Mouse (Mus musculus): ENCODE measurements around the gene Sestd1. TPM values are rescaled to one million over a fixed set of nuclear protein-coding genes. Genes with fewer than 3 reads are reported as not detected.

The Sestd1 gene
- 30.8 and 33.6 TPM in 2 replicates for polyA plus RNA-seq (2015; fragmentation: Nextera tagmentation; extraction: Ambion mirVana)

DNA sequence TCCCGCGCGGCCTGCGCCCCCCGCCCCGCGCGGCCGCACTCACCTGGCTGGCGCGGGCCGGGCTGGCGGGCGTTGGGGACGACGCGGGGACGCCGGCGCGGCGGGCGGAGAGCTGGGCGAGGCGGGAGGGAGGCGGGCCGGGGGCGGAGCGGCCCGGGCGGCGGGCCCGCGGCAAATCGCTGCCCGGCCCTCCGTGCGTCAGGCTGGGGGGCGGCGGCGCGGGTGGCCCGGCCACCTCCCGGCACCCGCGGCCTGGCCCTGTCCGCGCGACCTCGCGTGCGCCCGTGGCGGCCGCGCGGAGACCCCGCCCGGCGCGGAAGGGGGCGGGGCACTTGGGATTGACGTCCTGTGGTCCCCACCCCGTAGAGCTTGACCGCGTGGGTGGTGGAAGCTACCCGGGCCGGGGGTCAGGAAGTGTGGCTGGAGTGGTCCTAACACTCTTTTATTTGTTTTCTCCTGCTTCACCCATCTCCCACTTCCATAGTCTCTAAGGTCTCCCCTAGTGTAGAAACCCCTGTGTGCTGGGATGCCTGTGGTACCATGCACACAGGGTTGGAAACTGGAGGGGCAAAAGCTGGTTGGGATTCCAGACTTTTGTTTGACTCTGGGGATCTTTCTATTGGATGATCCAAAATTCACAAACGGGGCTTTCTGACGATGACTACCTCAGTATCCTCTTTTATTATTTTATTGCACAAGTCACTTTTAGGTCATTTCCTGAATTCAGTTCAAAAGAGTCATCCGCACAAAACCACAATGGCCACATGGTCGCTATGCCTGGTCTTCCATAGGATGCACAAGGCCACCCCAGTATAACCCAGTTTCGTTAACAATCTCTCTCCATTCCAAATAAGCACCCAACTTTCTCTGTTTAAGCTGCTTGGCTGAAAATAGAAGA, at the start of gene Sestd1:
Gene Sestd1 (minus strand): TSS at position 81 of the 898 bp plus-strand sequence.
- Histone ChIP-seq H3K36me3 (no peaks in the 10 kb centered on the region), H3K9ac (peak within 1 kb of the TSS; percentile 99), H3K4me2 (peak within 1 kb of the TSS; percentile 71), H3K27me3 (no peaks in the 10 kb centered on the region), H3K27ac (replicated peaks) (peak within 1 kb of the TSS; percentile 92), H3K4me3 (peak within 1 kb of the TSS; percentile 94), H3K4me1 (replicated peaks) (peaks cover 23% of the 10 kb centered on the region), H3K9me3 (no peaks in the 10 kb centered on the region)
- WGBS = 6% methylated on average over 38 of the region's 73 CpGs
- peak; percentile 87 for ATAC-seq (ENCODE audit: low read depth)

DNA sequence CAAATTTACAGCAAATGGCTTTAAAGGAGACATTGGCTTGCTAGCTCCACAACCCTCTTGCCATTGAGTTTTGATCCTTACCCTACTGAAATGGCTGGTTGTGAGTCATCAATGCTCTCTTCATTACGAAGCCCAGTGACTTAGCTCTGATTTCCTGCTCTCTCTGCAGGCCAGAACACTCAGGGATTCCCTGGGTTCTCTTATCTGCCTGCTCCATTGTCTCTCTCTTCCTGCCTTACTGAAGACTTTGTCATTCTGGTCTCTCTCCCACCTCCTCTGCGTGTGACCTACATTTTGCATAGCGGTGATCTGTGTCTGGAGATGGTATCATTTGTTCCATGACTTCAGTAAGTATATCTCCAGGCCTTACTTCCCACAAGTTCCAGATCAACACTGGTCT, 46.9 kb upstream of the Sestd1 start:
- no peak overlapping the region for H3K4me3 ChIP-seq
- no peak overlapping the region for H3K27ac ChIP-seq (replicated peaks)
- H3K4me1 ChIP-seq (replicated peaks) = 0 out of 2 replicates have a peak, but pooled peaks cover 10% of the 10 kb centered on the region
- ATAC-seq (ENCODE audit: low read depth) = no peak
- no peak overlapping the region for H3K4me2 ChIP-seq
- no peaks in the 10 kb centered on the region for H3K36me3 ChIP-seq
- no peaks in the 10 kb centered on the region for H3K27me3 ChIP-seq
- H3K9me3 ChIP-seq = no peaks in the 10 kb centered on the region
- WGBS = 86% methylated on average over 3 of the region's 3 CpGs
- no peak overlapping the region for H3K9ac ChIP-seq

DNA sequence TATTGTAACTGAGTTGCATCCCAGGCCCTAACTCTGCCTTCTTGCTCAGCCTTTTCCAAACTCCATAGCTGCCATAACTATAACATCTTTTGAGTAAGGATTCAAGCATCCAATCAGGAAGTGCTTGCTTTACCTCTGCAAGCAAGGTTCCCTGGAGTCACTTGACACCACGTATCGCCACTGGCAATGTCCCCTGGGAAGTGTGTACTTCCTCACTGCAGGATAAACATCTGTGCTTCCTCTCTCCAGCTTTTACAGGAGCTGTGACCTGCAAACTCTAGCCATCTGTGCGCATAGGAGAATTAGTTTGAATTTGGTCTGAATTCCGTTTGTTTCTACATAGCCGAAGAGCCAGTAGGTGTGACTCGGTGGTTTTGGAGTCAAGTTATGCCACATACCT, 43.3 kb upstream of the Sestd1 start:
- no peaks in the 10 kb centered on the region for H3K36me3 ChIP-seq
- H3K4me2 ChIP-seq = no peak overlapping the region
- no peaks in the 10 kb centered on the region for H3K27me3 ChIP-seq
- no peak overlapping the region for H3K27ac ChIP-seq (replicated peaks)
- WGBS = 58% methylated on average over 6 of the region's 6 CpGs
- no peak overlapping the region for H3K9ac ChIP-seq
- H3K9me3 ChIP-seq = no peaks in the 10 kb centered on the region
- 0 out of 2 replicates have a peak, but pooled peaks cover 10% of the 10 kb centered on the region for H3K4me1 ChIP-seq (replicated peaks)
- no peak for ATAC-seq (ENCODE audit: low read depth)
- no peak overlapping the region for H3K4me3 ChIP-seq

DNA sequence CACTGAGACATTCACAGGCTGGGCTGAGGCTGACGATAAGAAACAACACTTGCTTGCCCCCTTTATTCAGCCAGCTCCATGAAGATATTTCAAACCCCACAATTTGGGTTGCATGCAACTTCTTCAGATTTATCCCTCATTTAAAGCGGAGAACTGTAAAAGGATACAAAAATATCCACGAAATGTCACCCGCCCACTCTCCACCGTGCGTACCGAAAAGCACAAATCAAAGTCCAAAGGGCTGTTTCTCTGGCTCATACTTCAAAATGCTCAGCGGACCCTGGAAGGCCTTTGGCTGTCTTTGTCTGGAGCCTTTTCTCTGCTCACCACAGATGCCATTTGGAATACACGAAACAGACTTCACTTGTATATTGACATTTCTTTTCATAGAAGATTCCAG, 42.8 kb upstream of the Sestd1 start:
- Histone ChIP-seq H3K27ac (replicated peaks) (no peak overlapping the region), H3K9me3 (no peaks in the 10 kb centered on the region), H3K9ac (no peak overlapping the region)

DNA sequence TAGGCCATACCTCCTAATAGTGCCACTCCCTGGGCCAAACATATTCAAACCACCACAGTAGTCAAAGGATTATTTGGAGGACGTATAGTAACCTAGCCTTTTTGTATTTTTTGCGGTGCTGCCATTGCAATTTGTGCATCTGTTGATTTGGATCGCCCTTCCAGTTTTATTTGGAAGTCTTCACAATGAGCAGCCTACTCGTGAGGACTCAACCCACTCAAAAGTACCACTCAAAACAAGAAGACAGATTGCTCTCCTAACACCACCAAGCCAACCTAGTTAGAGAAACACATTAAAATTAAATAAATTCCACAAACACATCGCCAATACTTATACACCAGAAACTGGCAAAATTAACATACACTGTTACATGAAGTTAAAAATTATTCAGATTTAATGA, 38.8 kb upstream of the Sestd1 start:
- no peaks in the 10 kb centered on the region for H3K36me3 ChIP-seq
- no peak overlapping the region for H3K9ac ChIP-seq
- no peaks in the 10 kb centered on the region for H3K9me3 ChIP-seq
- WGBS = 94% methylated on average over 5 of the region's 5 CpGs
- no peak overlapping the region for H3K4me2 ChIP-seq
- no peak for ATAC-seq (ENCODE audit: low read depth)
- H3K27ac ChIP-seq (replicated peaks) = no peak overlapping the region
- H3K27me3 ChIP-seq = no peaks in the 10 kb centered on the region
- H3K4me1 ChIP-seq (replicated peaks) = 0 out of 2 replicates have a peak, but pooled peaks cover 10% of the 10 kb centered on the region
- no peak overlapping the region for H3K4me3 ChIP-seq

More for the DNA sequence above, 42.8 kb upstream of the Sestd1 start:
- ATAC-seq (ENCODE audit: low read depth) = no peak
- Histone ChIP-seq H3K27me3 (no peaks in the 10 kb centered on the region), H3K4me3 (no peak overlapping the region), H3K4me2 (no peak overlapping the region), H3K36me3 (no peaks in the 10 kb centered on the region), H3K4me1 (replicated peaks) (0 out of 2 replicates have a peak, but pooled peaks cover 10% of the 10 kb centered on the region)
- 56% methylated on average over 9 of the region's 9 CpGs for WGBS

DNA sequence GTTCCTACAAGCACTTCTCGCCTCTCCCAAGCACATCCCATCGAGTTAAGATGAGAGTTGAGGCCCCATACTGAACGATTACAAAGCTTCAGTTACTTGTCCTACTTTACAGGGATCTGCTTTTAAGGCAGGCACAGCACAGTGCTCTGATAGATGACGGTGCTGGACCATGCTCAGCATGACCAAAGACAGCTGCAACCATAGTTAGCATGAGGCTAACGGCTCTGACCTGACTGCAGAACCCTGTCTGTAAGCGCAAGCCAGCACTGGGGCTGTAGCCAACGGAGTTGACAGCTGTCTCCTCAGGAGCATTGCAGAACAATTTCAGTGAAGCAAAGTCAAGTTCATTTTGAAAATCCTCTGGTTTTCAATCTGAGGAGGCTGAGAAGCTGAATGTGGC, 36.6 kb upstream of the Sestd1 start:
- ATAC-seq (ENCODE audit: low read depth) = no peak
- H3K36me3 ChIP-seq = no peaks in the 10 kb centered on the region
- H3K27ac ChIP-seq (replicated peaks) = no peak overlapping the region
- H3K4me1 ChIP-seq (replicated peaks) = no peaks in the 10 kb centered on the region
- no peak overlapping the region for H3K4me2 ChIP-seq
- H3K9me3 ChIP-seq = no peaks in the 10 kb centered on the region
- H3K4me3 ChIP-seq = no peak overlapping the region
- no peak overlapping the region for H3K9ac ChIP-seq
- H3K27me3 ChIP-seq = no peaks in the 10 kb centered on the region
- WGBS = 50% methylated on average over 7 of the region's 7 CpGs

DNA sequence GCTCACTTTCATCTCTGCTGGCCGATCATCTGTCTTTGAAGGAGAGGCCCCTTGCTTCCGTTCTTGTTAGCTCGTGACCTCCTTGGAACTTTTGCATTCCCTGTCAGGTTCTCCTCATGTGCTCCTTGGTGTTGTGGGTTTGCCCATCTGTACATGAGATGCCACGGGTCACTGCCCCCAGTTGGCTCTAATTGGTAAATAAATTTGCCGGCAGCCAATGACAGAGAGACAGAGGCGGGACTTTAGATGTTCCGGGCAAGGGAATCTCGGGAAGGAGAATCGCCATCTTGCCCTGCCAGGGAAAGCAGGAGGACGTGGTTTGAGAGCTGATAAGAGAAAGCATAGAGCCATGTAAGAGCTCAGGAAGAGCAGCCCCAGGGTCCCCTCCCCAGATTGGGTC, 33.5 kb upstream of the Sestd1 start:
- Histone ChIP-seq H3K4me1 (replicated peaks) (no peaks in the 10 kb centered on the region), H3K27me3 (no peaks in the 10 kb centered on the region), H3K4me2 (no peak overlapping the region), H3K36me3 (no peaks in the 10 kb centered on the region), H3K9ac (no peak overlapping the region), H3K9me3 (no peaks in the 10 kb centered on the region), H3K27ac (replicated peaks) (no peak overlapping the region), H3K4me3 (no peak overlapping the region)
- no peak for ATAC-seq (ENCODE audit: low read depth)
- WGBS = 93% methylated on average over 10 of the region's 10 CpGs

DNA sequence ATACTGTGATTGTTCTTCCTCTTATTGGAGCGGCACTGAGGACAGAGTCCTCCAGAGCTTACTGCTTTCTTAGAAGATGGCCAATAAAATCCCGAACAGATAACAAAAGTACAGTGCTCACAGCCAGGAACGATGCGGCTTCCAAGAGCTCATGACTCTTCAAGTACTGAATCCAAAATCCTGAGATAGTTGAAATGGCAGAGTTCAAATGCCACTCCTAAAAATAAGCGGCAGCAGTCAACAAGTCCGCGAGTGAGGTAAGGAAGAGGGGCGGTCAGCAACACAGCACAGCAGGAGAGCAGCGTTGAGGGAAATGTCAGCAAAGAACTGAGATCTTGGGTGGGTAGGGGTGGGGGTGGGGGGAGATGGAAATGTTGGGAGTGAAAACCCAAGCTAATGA, 32.2 kb upstream of the Sestd1 start:
- no peak for ATAC-seq (ENCODE audit: low read depth)
- H3K4me2 ChIP-seq = no peak overlapping the region
- 79% methylated on average over 9 of the region's 9 CpGs for WGBS
- H3K27me3 ChIP-seq = no peaks in the 10 kb centered on the region
- H3K9ac ChIP-seq = no peak overlapping the region
- no peaks in the 10 kb centered on the region for H3K36me3 ChIP-seq
- H3K4me3 ChIP-seq = no peak overlapping the region
- H3K27ac ChIP-seq (replicated peaks) = no peak overlapping the region
- no peaks in the 10 kb centered on the region for H3K4me1 ChIP-seq (replicated peaks)
- no peaks in the 10 kb centered on the region for H3K9me3 ChIP-seq

DNA sequence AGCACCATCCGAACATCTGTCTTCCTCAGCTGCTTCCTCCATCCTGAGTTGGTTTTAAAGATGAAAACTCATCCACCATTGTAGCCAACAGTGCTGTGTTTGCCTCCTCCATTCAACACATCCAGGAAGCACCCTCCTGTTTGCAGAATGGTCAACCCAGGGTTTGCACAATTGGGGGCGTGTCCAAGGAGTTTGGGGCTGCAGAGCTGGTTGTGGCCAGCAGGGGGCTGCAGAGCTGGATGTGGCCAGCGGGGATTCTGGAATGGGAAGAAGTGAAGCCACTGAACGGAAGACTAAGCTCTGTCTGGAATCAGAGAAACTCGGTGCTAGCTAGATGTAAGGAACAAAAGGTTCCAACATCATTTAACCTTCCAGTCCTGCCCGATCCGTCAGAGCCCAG, 28.9 kb upstream of the Sestd1 start:
- H3K4me1 ChIP-seq (replicated peaks) = no peaks in the 10 kb centered on the region
- ATAC-seq (ENCODE audit: low read depth) = no peak
- H3K36me3 ChIP-seq = no peaks in the 10 kb centered on the region
- H3K27me3 ChIP-seq = no peaks in the 10 kb centered on the region
- no peak overlapping the region for H3K4me2 ChIP-seq
- no peaks in the 10 kb centered on the region for H3K9me3 ChIP-seq
- no peak overlapping the region for H3K9ac ChIP-seq
- 59% methylated on average over 7 of the region's 7 CpGs for WGBS
- no peak overlapping the region for H3K27ac ChIP-seq (replicated peaks)
- H3K4me3 ChIP-seq = no peak overlapping the region

DNA sequence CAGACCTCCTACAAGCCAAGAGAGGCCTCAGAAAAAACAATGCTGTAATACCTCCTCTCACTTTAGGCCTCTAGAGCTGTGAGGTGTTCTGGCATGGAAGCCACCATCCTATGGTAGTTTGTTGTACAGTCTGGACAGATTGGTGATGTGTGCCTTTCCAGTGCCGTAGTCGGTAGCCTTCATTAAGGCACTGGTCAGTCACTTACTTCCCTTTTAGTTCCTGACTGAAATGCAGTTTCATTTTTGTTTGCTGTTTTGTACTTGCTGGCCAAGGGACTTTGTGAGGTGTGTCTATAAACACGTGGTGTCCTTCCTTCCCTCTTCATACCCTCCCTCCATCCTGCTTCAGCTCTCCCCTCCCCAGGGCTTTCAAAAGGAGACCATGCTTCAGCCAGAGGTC, 24.1 kb upstream of the Sestd1 start:
- ATAC-seq (ENCODE audit: low read depth) = no peak

DNA sequence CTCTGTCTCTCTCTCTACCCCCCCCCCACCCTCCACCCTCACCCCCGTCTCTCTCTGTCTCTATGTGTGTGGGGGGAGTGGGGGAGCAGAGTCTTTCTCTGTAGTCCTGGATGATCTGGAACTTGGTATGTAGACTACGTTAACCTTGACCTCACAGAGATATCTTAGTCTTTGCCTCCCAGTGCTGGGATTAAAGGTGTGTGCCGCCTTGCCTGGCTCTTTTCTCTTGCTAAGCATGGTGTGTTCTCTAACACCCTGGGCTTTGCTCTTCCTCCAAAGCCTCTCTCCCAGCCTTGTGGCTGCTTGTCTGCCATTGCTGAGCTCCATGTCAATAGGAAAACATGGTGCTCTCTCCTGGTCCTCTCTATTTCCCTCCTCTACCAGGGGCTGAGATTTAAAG, 23.3 kb upstream of the Sestd1 start:
- Histone ChIP-seq H3K4me3 (no peak overlapping the region), H3K36me3 (no peaks in the 10 kb centered on the region), H3K27me3 (no peaks in the 10 kb centered on the region), H3K4me2 (no peak overlapping the region), H3K9ac (no peak overlapping the region), H3K27ac (replicated peaks) (no peak overlapping the region), H3K9me3 (no peaks in the 10 kb centered on the region), H3K4me1 (replicated peaks) (no peaks in the 10 kb centered on the region)
- ATAC-seq (ENCODE audit: low read depth) = no peak
- 85% methylated on average over 3 of the region's 3 CpGs for WGBS

More for the DNA sequence above, 24.1 kb upstream of the Sestd1 start:
- no peaks in the 10 kb centered on the region for H3K27me3 ChIP-seq
- no peaks in the 10 kb centered on the region for H3K4me1 ChIP-seq (replicated peaks)
- H3K4me2 ChIP-seq = no peak overlapping the region
- no peak overlapping the region for H3K27ac ChIP-seq (replicated peaks)
- H3K9me3 ChIP-seq = no peaks in the 10 kb centered on the region
- H3K9ac ChIP-seq = no peak overlapping the region
- WGBS = 69% methylated on average over 3 of the region's 3 CpGs
- no peaks in the 10 kb centered on the region for H3K36me3 ChIP-seq
- no peak overlapping the region for H3K4me3 ChIP-seq

DNA sequence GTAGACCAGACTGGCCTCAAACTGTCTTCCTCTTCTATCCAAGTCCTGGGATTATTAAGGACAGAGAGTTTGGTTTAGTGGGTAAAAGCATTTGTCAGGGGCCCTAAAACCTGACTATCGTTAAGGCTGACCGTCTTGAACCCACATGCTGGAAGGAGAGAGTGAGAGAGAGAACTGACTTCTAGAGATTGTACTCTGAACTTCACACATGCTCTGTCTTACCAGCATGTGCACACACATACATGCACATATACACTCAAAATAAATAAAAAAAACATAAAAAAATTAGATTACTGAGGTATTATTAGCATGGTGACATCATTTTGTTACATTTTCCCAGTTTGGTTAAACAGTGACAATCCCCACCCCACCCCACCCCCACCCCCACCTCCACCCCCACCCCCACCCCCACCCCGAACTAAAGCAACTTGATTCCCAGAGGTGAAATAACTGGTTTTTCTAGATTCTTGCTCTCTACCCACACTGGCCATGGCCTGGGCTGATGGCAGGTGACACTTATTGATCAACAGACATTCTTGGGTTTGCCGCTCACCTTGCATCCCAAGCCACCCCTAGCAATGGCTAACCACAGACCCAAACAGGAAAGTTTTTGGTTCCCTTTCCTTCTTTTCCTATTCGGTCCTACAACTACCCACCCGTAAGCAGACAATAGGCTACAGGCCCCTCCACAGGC, 22.4 kb upstream of the Sestd1 start:
- H3K36me3 ChIP-seq = no peaks in the 10 kb centered on the region
- H3K4me3 ChIP-seq = no peak overlapping the region
- no peak overlapping the region for H3K9ac ChIP-seq
- no peak overlapping the region for H3K4me2 ChIP-seq
- no peak overlapping the region for H3K27ac ChIP-seq (replicated peaks)
- H3K9me3 ChIP-seq = no peaks in the 10 kb centered on the region
- no peaks in the 10 kb centered on the region for H3K4me1 ChIP-seq (replicated peaks)
- no peaks in the 10 kb centered on the region for H3K27me3 ChIP-seq
- no peak for ATAC-seq (ENCODE audit: low read depth)
- 79% methylated on average over 6 of the region's 6 CpGs for WGBS
